Mouse (Mus musculus): ENCODE measurements around the gene Ifna9. TPM values are rescaled to one million over a fixed set of nuclear protein-coding genes. Genes with fewer than 3 reads are reported as not detected.

Gene Ifna9
- polyA plus RNA-seq, 1 experiment from 2014 or later = not detected

DNA sequence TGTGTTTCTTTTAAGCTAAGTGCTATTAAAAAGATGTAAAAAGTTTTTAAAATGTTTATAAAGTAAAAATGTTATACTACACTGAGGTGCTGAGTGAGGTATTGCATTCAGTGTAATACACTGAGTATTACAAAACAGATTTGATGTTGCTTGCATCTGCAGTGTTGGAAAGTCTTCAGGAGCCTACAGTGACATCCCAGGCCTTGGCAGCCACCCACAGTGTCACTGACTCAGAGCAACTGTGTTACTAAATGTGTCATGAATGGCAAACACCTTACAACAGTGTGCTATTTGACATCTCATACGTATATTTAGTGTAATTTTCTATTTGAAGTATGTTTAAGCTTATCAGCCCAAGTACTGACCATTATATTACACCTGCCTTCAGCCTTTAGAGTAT, 44.2 kb downstream of the Ifna9 start:
- no peak overlapping the region for H3K4me2 ChIP-seq (ENCODE audit: low read depth, low read length)
- no peak overlapping the region for H3K27ac ChIP-seq (ENCODE audit: low read length)
- peaks cover 2% of the 10 kb centered on the region; the same call in 1 of the 2 replicates for H3K4me1 ChIP-seq (ENCODE audit: control insufficient read depth, low read depth, low read length)
- no peak for ATAC-seq (ENCODE audit: low read depth)
- WGBS (ENCODE audit: insufficient replicate concordance) = 59% methylated on average over 1 of the region's 1 CpGs
- H3K36me3 ChIP-seq (ENCODE audit: control insufficient read depth, insufficient read depth) = no peaks in the 10 kb centered on the region
- H3K9ac ChIP-seq (ENCODE audit: low read depth, low read length) = no peak overlapping the region
- H3K27me3 ChIP-seq (ENCODE audit: control insufficient read depth, insufficient read depth, low read depth, low read length) = no peaks in the 10 kb centered on the region
- H3K9me3 ChIP-seq (replicated peaks; ENCODE audit: control insufficient read depth, low read length) = no peaks in the 10 kb centered on the region
- H3K4me3 ChIP-seq (ENCODE audit: low read depth, low read length) = no peak overlapping the region

- WGBS (ENCODE audit: insufficient replicate concordance) = 40% methylated on average over 2 of the region's 2 CpGs
- Histone ChIP-seq H3K27me3 (ENCODE audit: control insufficient read depth, insufficient read depth, low read depth, low read length) (no peaks in the 10 kb centered on the region), H3K4me2 (ENCODE audit: low read depth, low read length) (no peak overlapping the region), H3K4me1 (ENCODE audit: control insufficient read depth, low read depth, low read length) (no peaks in the 10 kb centered on the region), H3K27ac (ENCODE audit: low read length) (no peak overlapping the region), H3K9me3 (replicated peaks; ENCODE audit: control insufficient read depth, low read length) (no peaks in the 10 kb centered on the region), H3K36me3 (ENCODE audit: control insufficient read depth, insufficient read depth) (no peaks in the 10 kb centered on the region), H3K4me3 (ENCODE audit: low read depth, low read length) (no peak overlapping the region), H3K9ac (ENCODE audit: low read depth, low read length) (no peak overlapping the region)
- ATAC-seq (ENCODE audit: low read depth) = 0 out of 2 replicates have a peak, but pooled peaks have one; percentile 32
These were observed 48.4 kb downstream of the Ifna9 start for GRCm38 (mm10) chr4:88543649-88544234.

Other genes starting within 250 kb of the Ifna9 start
- 5.4 and 5.5 TPM in 2 replicates for gene Hacd4, start 153.5 kb downstream of the Ifna9 start, polyA plus RNA-seq (2015; fragmentation: Nextera tagmentation; extraction: Ambion mirVana)
- not detected in 2 replicates for gene Ifnb1, start 69.6 kb downstream of the Ifna9 start, polyA plus RNA-seq (2015; fragmentation: Nextera tagmentation; extraction: Ambion mirVana)
- not detected in 2 replicates for gene Ifna15, start 34.1 kb downstream of the Ifna9 start, polyA plus RNA-seq (2015; fragmentation: Nextera tagmentation; extraction: Ambion mirVana)
- not detected in 2 replicates for gene Ifna14, start 20.6 kb downstream of the Ifna9 start, polyA plus RNA-seq (2015; fragmentation: Nextera tagmentation; extraction: Ambion mirVana)
- gene Ifna12, start 11.0 kb upstream of the Ifna9 start, polyA plus RNA-seq (2015; fragmentation: Nextera tagmentation; extraction: Ambion mirVana) = not detected in 2 replicates
- gene C87499, start 42.0 kb upstream of the Ifna9 start, polyA plus RNA-seq (2015; fragmentation: Nextera tagmentation; extraction: Ambion mirVana) = not detected in 2 replicates
- gene Ifna13, start 52.1 kb upstream of the Ifna9 start, polyA plus RNA-seq (2015; fragmentation: Nextera tagmentation; extraction: Ambion mirVana) = not detected in 2 replicates
- gene Ifna16, start 84.5 kb upstream of the Ifna9 start, polyA plus RNA-seq (2015; fragmentation: Nextera tagmentation; extraction: Ambion mirVana) = not detected in 2 replicates
- not detected in 2 replicates for gene Ifna2, start 91.5 kb upstream of the Ifna9 start, polyA plus RNA-seq (2015; fragmentation: Nextera tagmentation; extraction: Ambion mirVana)
- gene Ifnab, start 99.0 kb upstream of the Ifna9 start, polyA plus RNA-seq (2015; fragmentation: Nextera tagmentation; extraction: Ambion mirVana) = not detected in 2 replicates
- 0.25 and 0.32 TPM in 2 replicates for gene Gm26566, start 129.4 kb upstream of the Ifna9 start, polyA plus RNA-seq (2015; fragmentation: Nextera tagmentation; extraction: Ambion mirVana)
- gene Klhl9, start 130.1 kb upstream of the Ifna9 start, polyA plus RNA-seq (2015; fragmentation: Nextera tagmentation; extraction: Ambion mirVana) = 22.4 and 23.5 TPM in 2 replicates
- not detected in 2 replicates for gene Gm13271, start 162.5 kb upstream of the Ifna9 start, polyA plus RNA-seq (2015; fragmentation: Nextera tagmentation; extraction: Ambion mirVana)
- 0.07 TPM in 1 of 2 replicates, not detected in the other for gene Gm13283, start 167.7 kb upstream of the Ifna9 start, polyA plus RNA-seq (2015; fragmentation: Nextera tagmentation; extraction: Ambion mirVana)
- 0.11 TPM in 1 of 2 replicates, not detected in the other for gene Gm13290, start 181.4 kb upstream of the Ifna9 start, polyA plus RNA-seq (2015; fragmentation: Nextera tagmentation; extraction: Ambion mirVana)
- not detected in 2 replicates for gene Gm13289, start 184.5 kb upstream of the Ifna9 start, polyA plus RNA-seq (2015; fragmentation: Nextera tagmentation; extraction: Ambion mirVana)
- gene Gm13272, start 187.5 kb upstream of the Ifna9 start, polyA plus RNA-seq (2015; fragmentation: Nextera tagmentation; extraction: Ambion mirVana) = not detected in 2 replicates
- gene Ifnz, start 189.7 kb upstream of the Ifna9 start, polyA plus RNA-seq (2015; fragmentation: Nextera tagmentation; extraction: Ambion mirVana) = not detected in 2 replicates
- not detected in 2 replicates for gene Gm13276, start 193.3 kb upstream of the Ifna9 start, polyA plus RNA-seq (2015; fragmentation: Nextera tagmentation; extraction: Ambion mirVana)
- not detected in 2 replicates for gene Gm13277, start 196.2 kb upstream of the Ifna9 start, polyA plus RNA-seq (2015; fragmentation: Nextera tagmentation; extraction: Ambion mirVana)
- gene Gm13278, start 199.2 kb upstream of the Ifna9 start, polyA plus RNA-seq (2015; fragmentation: Nextera tagmentation; extraction: Ambion mirVana) = not detected in 2 replicates
- gene Gm13275, start 202.1 kb upstream of the Ifna9 start, polyA plus RNA-seq (2015; fragmentation: Nextera tagmentation; extraction: Ambion mirVana) = not detected in 2 replicates
- not detected in 2 replicates for gene Gm13279, start 205.0 kb upstream of the Ifna9 start, polyA plus RNA-seq (2015; fragmentation: Nextera tagmentation; extraction: Ambion mirVana)
- gene Gm13285, start 207.3 kb upstream of the Ifna9 start, polyA plus RNA-seq (2015; fragmentation: Nextera tagmentation; extraction: Ambion mirVana) = 0.15 and 0.23 TPM in 2 replicates
- not detected in 2 replicates for gene Gm13287, start 210.9 kb upstream of the Ifna9 start, polyA plus RNA-seq (2015; fragmentation: Nextera tagmentation; extraction: Ambion mirVana)
- gene Gm13288, start 213.1 kb upstream of the Ifna9 start, polyA plus RNA-seq (2015; fragmentation: Nextera tagmentation; extraction: Ambion mirVana) = not detected in 2 replicates
- gene Ifna7, start 223.8 kb upstream of the Ifna9 start, polyA plus RNA-seq (2015; fragmentation: Nextera tagmentation; extraction: Ambion mirVana) = not detected in 2 replicates
- not detected in 2 replicates for gene Ifna11, start 227.6 kb upstream of the Ifna9 start, polyA plus RNA-seq (2015; fragmentation: Nextera tagmentation; extraction: Ambion mirVana)
- not detected in 2 replicates for gene Ifna6, start 235.0 kb upstream of the Ifna9 start, polyA plus RNA-seq (2015; fragmentation: Nextera tagmentation; extraction: Ambion mirVana)
- not detected in 2 replicates for gene Ifna5, start 243.1 kb upstream of the Ifna9 start, polyA plus RNA-seq (2015; fragmentation: Nextera tagmentation; extraction: Ambion mirVana)
- not detected in 2 replicates for gene Ifna4, start 249.5 kb upstream of the Ifna9 start, polyA plus RNA-seq (2015; fragmentation: Nextera tagmentation; extraction: Ambion mirVana)